Mouse (Mus musculus): Measurements from ENCODE around the gene Zfp759. TPM values are rescaled to one million over a fixed set of nuclear protein-coding genes. Genes with fewer than 3 reads are reported as not detected.
"Not testable (repeated sequence)": the region's sequence is repeated elsewhere in the genome, so short reads cannot be mapped to it uniquely, and the experiment has no call there.

Gene Zfp759
- total RNA-seq (2014; rRNA removed), result 7.8 and 8.9 TPM in 2 replicates
- polyA plus RNA-seq (2015; fragmentation: Nextera tagmentation; extraction: Ambion mirVana), result 1.5 and 2.6 TPM in 2 replicates

DNA sequence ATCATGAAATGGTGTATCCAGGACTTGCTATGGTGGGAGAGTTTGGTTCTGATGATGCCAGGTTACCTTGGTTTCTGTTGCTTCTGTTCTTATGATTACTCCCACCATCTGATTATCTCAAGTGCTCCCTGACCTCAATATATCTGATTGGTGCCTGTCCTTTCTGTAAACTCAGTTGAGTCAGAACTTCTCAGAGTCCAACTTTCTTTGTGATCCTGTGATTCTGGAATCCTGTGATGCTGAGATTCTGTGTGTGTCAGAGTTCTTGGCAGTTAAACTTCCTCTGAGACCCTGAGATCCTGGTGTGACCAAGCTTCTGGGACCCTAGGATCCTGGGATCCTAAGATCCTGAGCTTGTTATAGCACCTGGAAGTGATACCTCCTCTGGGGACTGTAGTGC is at the start of gene Zfp759:
TSS of gene Zfp759 (plus strand) at position 301 of the 400 bp plus-strand sequence.
- H3K9ac ChIP-seq; H3K4me3 ChIP-seq (ENCODE audit: low read depth, low read length); H3K27me3 ChIP-seq (ENCODE audit: insufficient read depth, low read length); H3K4me2 ChIP-seq (ENCODE audit: low read depth); H3K4me1 ChIP-seq (ENCODE audit: insufficient read depth); H3K36me3 ChIP-seq (ENCODE audit: insufficient read depth); DNase-seq; H3K27ac ChIP-seq (ENCODE audit: low read depth, low read length); H3K9me3 ChIP-seq (ENCODE audit: low read length); ATAC-seq: not testable (repeated sequence)

DNA sequence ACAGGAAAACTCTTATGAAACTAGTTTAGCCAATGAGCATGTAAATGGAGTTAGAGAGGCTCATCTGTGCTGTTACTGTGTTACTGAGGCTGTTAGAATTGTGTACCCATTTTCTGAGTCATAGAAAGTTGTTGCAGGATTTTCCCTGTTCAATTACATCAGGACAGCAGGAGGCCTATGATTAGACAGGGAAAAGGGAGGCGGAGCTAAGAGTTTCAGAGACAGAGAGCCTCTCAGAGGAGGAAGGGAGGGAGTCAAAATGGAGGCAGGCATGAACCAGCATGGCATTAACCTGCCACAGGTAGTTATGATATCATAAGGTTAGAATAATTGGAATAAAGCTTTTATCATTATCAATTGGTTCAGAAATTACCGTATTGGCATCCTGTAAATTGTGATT is 48.7 kb upstream of the Zfp759 start:
- WGBS, result 98% methylated on average over 2 of the region's 2 CpGs

DNA sequence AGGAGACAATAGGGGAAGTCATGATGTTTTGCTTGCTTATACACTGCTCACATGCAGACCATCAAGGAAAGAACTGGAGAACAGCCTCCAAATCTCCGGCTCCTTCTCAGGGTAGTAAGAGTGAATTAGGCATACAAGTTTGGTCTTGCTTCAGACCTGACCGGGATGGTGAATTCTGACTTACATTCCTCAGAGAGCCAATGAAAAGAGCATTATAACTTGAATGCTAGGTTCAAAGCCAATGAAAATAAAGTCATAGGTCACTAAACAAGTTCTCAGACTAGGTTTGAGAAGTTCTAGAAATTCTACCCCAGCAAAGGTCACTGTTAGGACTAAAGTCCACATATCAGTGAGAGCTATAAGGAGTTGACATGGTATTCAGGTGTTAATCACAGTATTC is 44.2 kb upstream of the Zfp759 start:
- H3K27me3 ChIP-seq (ENCODE audit: insufficient read depth, low read length), result no peaks in the 10 kb centered on the region
- TF ChIP-seq CTCF (IDR thresholded peaks at IDR 0.05; ENCODE audit: low read depth), result no peak
- H3K27ac ChIP-seq (ENCODE audit: low read depth, low read length), result no peak overlapping the region
- H3K4me1 ChIP-seq (ENCODE audit: insufficient read depth), result peaks cover 6% of the 10 kb centered on the region
- no peak overlapping the region for H3K4me3 ChIP-seq (ENCODE audit: low read depth, low read length)
- no peak overlapping the region for H3K4me2 ChIP-seq (ENCODE audit: low read depth)
- 99% methylated on average over 2 of the region's 2 CpGs for WGBS
- peaks cover 29% of the 10 kb centered on the region for H3K36me3 ChIP-seq (ENCODE audit: insufficient read depth)
- DNase-seq (no peak), ATAC-seq (no peak)
- H3K9me3 ChIP-seq (ENCODE audit: low read length), result 0 out of 2 replicates have a peak, but pooled peaks cover 11% of the 10 kb centered on the region
- no peak overlapping the region for H3K9ac ChIP-seq

More for the DNA sequence above, 48.7 kb upstream of the Zfp759 start:
- DNase-seq, result no peak
- H3K9me3 ChIP-seq (ENCODE audit: low read length), result peaks cover 29% of the 10 kb centered on the region
- no peaks in the 10 kb centered on the region for H3K4me1 ChIP-seq (ENCODE audit: insufficient read depth)
- H3K27me3 ChIP-seq (ENCODE audit: insufficient read depth, low read length), result no peaks in the 10 kb centered on the region
- peaks cover 50% of the 10 kb centered on the region for H3K36me3 ChIP-seq (ENCODE audit: insufficient read depth)
- no peak for TF ChIP-seq CTCF (IDR thresholded peaks at IDR 0.05; ENCODE audit: low read depth)
- H3K4me2 ChIP-seq (ENCODE audit: low read depth), result no peak overlapping the region
- H3K27ac ChIP-seq (ENCODE audit: low read depth, low read length), result no peak overlapping the region
- no peak overlapping the region for H3K9ac ChIP-seq
- no peak overlapping the region for H3K4me3 ChIP-seq (ENCODE audit: low read depth, low read length)
- ATAC-seq, result no peak

DNA sequence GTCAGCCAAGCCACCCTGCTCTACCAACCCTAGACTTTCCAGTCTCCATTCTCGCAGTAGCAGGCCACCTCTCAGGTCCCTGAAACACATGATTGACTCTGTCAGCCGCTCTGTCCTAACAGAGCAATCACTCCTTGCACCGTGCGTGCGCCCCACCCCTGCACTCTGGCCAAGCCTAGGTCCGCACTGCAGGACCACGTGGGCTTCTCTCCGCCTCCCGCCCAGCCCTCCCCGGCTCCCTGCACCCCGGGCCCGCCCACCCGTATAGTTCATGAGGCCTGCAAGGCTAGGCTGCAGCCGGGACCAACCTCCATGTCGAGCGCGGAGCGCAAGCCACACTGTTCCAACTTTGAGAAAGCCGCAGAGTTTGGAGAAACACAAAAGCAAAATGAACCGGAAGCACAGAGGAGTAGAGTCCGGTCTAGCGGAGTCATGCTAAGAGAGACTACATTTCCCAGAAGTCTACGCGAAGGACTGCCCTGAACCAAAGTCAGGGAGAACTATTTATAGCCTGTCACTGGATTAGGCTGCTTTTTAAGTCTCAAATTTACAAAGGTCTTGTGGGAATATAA is 40.2 kb upstream of the Zfp759 start:
- peak overlapping the region; percentile 72 for H3K4me2 ChIP-seq (ENCODE audit: low read depth)
- H3K27me3 ChIP-seq (ENCODE audit: insufficient read depth, low read length), result no peaks in the 10 kb centered on the region
- under 1% methylated on average over 24 of the region's 24 CpGs for WGBS
- H3K27ac ChIP-seq (ENCODE audit: low read depth, low read length), result peak overlapping the region; percentile 71
- H3K36me3 ChIP-seq (ENCODE audit: insufficient read depth), result peaks cover 4% of the 10 kb centered on the region; the same call in 1 of the 2 replicates
- H3K9ac ChIP-seq, result peak overlapping the region; percentile 70
- peak overlapping the region; percentile 77 for H3K4me3 ChIP-seq (ENCODE audit: low read depth, low read length)
- H3K4me1 ChIP-seq (ENCODE audit: insufficient read depth), result peaks cover 6% of the 10 kb centered on the region
- 0 out of 2 replicates have a peak, but pooled peaks cover 7% of the 10 kb centered on the region for H3K9me3 ChIP-seq (ENCODE audit: low read length)
- no peak for TF ChIP-seq CTCF (IDR thresholded peaks at IDR 0.05; ENCODE audit: low read depth)
- DNase-seq, result peak; percentile 81
- peak; percentile 98 for ATAC-seq

DNA sequence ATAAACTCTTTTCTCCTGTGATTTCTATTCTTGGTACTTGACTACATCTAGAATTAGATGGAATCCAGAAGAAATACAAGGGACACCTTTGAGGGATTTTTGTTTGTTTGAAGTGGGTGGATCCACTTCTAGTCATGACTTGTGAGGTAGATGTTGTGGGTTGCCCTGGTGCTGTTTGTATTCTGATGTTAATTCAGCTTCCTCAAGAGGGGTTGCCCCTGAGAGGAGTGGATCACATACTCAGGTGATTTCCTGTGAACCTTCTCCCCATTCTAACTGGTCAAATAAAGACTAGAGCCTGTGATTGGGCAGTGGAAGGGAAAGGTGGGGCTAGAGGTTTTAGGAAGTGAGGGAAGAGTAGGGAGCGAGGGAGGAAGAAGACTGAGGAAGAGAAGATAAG is 39.5 kb upstream of the Zfp759 start:
- H3K4me3 ChIP-seq (ENCODE audit: low read depth, low read length), result peak overlapping the region; percentile 77
- H3K9me3 ChIP-seq (ENCODE audit: low read length), result 0 out of 2 replicates have a peak, but pooled peaks cover 6% of the 10 kb centered on the region
- H3K4me2 ChIP-seq (ENCODE audit: low read depth), result peak overlapping the region; percentile 72
- TF ChIP-seq CTCF (IDR thresholded peaks at IDR 0.05; ENCODE audit: low read depth), result no peak
- peaks cover 6% of the 10 kb centered on the region for H3K4me1 ChIP-seq (ENCODE audit: insufficient read depth)
- 79% methylated on average over 1 of the region's 1 CpGs for WGBS
- peaks cover 3% of the 10 kb centered on the region; the same call in 1 of the 2 replicates for H3K36me3 ChIP-seq (ENCODE audit: insufficient read depth)
- DNase-seq (no peak), ATAC-seq (no peak)
- peak overlapping the region; percentile 71 for H3K27ac ChIP-seq (ENCODE audit: low read depth, low read length)
- H3K9ac ChIP-seq, result peak overlapping the region; percentile 70; the same call in 1 of the 2 replicates
- H3K27me3 ChIP-seq (ENCODE audit: insufficient read depth, low read length), result no peaks in the 10 kb centered on the region

DNA sequence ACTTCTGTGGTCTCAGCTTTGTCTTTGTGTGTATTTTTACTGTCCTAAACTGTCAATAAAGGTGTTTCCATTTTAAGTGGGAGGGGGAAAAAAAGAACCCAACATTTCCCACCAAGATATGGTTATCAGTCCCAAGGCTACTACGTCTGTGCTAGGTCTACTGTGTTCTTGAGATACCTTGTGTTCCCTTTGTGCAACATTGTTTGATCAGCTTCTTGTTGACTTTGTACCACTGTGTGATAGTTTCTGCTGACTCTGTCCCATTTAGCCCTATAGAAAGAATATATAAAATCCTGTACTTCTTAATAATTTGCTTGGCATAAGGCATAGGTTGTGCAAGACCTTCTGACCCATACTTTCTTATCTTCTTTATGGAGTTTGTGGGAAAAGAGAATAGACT is 31.3 kb upstream of the Zfp759 start:
- H3K4me3 ChIP-seq (ENCODE audit: low read depth, low read length), result no peak overlapping the region
- ATAC-seq (no peak), DNase-seq (no peak)
- no peak overlapping the region for H3K4me2 ChIP-seq (ENCODE audit: low read depth)
- no peak for TF ChIP-seq CTCF (IDR thresholded peaks at IDR 0.05; ENCODE audit: low read depth)
- H3K9ac ChIP-seq, result no peak overlapping the region
- H3K4me1 ChIP-seq (ENCODE audit: insufficient read depth), result no peaks in the 10 kb centered on the region
- 87% methylated on average over 1 of the region's 1 CpGs for whole genome bisulfite sequencing
- H3K9me3 ChIP-seq (ENCODE audit: low read length), result no peaks in the 10 kb centered on the region
- H3K27me3 ChIP-seq (ENCODE audit: insufficient read depth, low read length), result no peaks in the 10 kb centered on the region
- H3K36me3 ChIP-seq (ENCODE audit: insufficient read depth), result no peaks in the 10 kb centered on the region
- H3K27ac ChIP-seq (ENCODE audit: low read depth, low read length), result no peak overlapping the region

DNA sequence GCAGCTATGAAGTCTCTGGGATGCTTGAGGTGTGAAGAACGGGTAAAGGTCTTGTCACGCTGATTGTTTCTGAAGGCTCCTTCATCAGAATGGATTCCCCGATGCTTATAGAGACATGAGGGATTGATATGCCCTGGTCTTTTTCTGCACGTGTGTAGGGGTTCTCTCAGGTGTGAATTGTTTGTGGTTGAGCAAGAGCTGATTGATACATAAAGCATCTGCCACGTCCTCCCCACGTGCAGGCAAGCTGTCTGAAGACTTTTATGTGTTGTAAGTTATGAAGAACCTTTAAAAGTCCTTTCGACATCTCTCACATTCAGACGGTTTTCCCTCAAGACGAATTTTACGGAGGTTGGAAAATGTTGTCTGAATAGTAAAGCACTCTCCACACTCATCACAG is 23.6 kb upstream of the Zfp759 start, which contains the start of gene Zfp708:
TSS of gene Zfp708 (minus strand) at position 101 of the 400 bp plus-strand sequence.
- WGBS, result 90% methylated on average over 10 of the region's 10 CpGs
- TF ChIP-seq CTCF (IDR thresholded peaks at IDR 0.05; ENCODE audit: low read depth), result no peak

More for the DNA sequence above, 23.6 kb upstream of the Zfp759 start, which contains the start of gene Zfp708:
- Histone ChIP-seq H3K9me3 (ENCODE audit: low read length) (no peaks in the 10 kb centered on the region), H3K4me3 (ENCODE audit: low read depth, low read length) (no peak within 1 kb of the TSS), H3K36me3 (ENCODE audit: insufficient read depth) (no peaks in the 10 kb centered on the region), H3K4me1 (ENCODE audit: insufficient read depth) (no peaks in the 10 kb centered on the region), H3K27me3 (ENCODE audit: insufficient read depth, low read length) (no peaks in the 10 kb centered on the region), H3K4me2 (ENCODE audit: low read depth) (no peak within 1 kb of the TSS), H3K9ac (no peak within 1 kb of the TSS), H3K27ac (ENCODE audit: low read depth, low read length) (no peak within 1 kb of the TSS)
- DNase-seq (no peak), ATAC-seq (no peak)
